Mouse (Mus musculus): ENCODE data around the gene Zdhhc19. TPM values are rescaled to one million over a fixed set of nuclear protein-coding genes. Genes with fewer than 3 reads are reported as not detected.
A peak's percentile ranks its signal among the peaks of the same experiment; 100 is the strongest.
"Not testable (repeated sequence)": the region's sequence is repeated elsewhere in the genome, so short reads cannot be mapped to it uniquely, and the experiment has no call there.

The Zdhhc19 gene
- polyA plus RNA-seq, 1 experiment from 2014 or later = not detected

DNA sequence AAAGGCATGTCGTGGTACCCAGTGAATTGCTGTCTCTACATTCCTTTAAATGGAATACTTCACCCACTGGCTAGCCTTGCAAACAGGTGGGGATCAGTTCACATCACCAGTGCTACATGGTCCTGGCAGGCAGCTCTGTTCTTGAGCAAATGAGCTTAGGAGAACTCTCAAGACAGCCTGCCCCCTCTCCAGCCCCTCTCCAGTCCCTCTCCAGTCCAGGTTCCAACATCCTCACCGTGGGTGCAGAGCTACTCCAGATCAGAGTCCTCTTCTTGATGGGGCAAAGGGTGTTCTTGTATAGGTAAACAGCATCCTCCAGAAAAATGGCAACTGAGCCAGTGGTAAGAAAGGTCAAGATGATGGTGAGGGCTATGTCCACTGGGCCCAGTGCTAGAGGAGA, 16.6 kb upstream of the Zdhhc19 start:
- no peak overlapping the region for H3K4me2 ChIP-seq
- no peak for DNase-seq (ENCODE audit: low spot score, missing footprints)
- no peaks in the 10 kb centered on the region for H3K27me3 ChIP-seq (ENCODE audit: control insufficient read depth, insufficient read depth, low read length)
- no peaks in the 10 kb centered on the region for H3K9me3 ChIP-seq (ENCODE audit: control insufficient read depth, low read length)
- H3K4me1 ChIP-seq (ENCODE audit: control insufficient read depth, insufficient read depth, low read length) = no peaks in the 10 kb centered on the region
- 79% methylated on average over 2 of the region's 2 CpGs for WGBS
- no peaks in the 10 kb centered on the region for H3K36me3 ChIP-seq (ENCODE audit: control insufficient read depth, insufficient read depth, low read length)
- H3K9ac ChIP-seq (ENCODE audit: low read length) = no peak overlapping the region
- H3K4me3 ChIP-seq (ENCODE audit: low read depth, low read length) = no peak overlapping the region
- no peak overlapping the region for H3K27ac ChIP-seq (ENCODE audit: low read depth, low read length)
- ATAC-seq (ENCODE audit: low FRiP score) = no peak

DNA sequence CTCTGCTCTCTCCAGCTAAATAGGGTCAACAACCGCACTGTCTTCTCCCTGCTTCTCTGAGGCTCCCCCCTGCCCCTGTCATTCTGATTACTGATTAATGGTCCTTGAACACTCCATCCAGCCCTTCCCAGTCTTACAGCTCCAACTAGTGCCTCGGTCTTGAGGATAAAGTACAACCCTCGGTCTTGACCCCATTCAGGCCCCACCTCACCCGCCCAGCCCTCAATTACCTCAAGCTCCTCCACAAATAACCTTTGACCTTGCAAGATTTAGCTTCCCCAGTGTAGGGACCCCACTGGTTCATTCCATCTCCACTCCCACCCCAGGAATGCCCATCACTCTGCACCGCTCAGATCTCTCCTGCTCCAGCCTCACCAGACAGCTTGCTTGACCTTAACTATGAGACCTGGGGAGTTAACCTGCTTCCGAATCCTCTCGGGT, 11.6 kb upstream of the Zdhhc19 start:
- no peaks in the 10 kb centered on the region for H3K4me1 ChIP-seq (ENCODE audit: control insufficient read depth, insufficient read depth, low read length)
- no peaks in the 10 kb centered on the region for H3K27me3 ChIP-seq (ENCODE audit: control insufficient read depth, insufficient read depth, low read length)
- H3K36me3 ChIP-seq (ENCODE audit: control insufficient read depth, insufficient read depth, low read length) = no peaks in the 10 kb centered on the region
- no peaks in the 10 kb centered on the region for H3K9me3 ChIP-seq (ENCODE audit: control insufficient read depth, low read length)
- no peak overlapping the region for H3K4me2 ChIP-seq
- no peak for DNase-seq (ENCODE audit: low spot score, missing footprints)
- ATAC-seq (ENCODE audit: low FRiP score) = no peak
- no peak overlapping the region for H3K9ac ChIP-seq (ENCODE audit: low read length)
- 48% methylated on average over 7 of the region's 7 CpGs for WGBS
- no peak overlapping the region for H3K27ac ChIP-seq (ENCODE audit: low read depth, low read length)
- H3K4me3 ChIP-seq (ENCODE audit: low read depth, low read length) = no peak overlapping the region

DNA sequence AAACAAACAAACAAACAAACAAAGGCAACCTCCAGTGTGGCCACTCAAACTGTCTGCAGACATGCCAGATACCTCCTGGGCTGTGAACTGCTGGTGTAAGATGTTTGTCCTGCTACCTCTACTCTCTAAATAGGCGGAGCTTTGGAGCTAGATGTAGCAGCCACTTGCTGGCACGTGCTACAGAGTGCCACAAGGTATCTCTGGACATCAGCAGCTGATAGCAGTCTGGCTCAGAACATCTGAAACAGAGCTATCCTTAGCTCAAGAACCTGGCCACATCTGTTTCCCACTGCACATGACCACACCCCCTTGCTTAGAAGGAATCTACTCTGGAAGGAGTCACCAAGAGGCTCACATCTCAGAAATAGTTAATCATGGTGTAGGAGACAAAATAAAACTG, 10.9 kb upstream of the Zdhhc19 start:
- no peaks in the 10 kb centered on the region for H3K9me3 ChIP-seq (ENCODE audit: control insufficient read depth, low read length)
- 87% methylated on average over 2 of the region's 2 CpGs for WGBS
- DNase-seq (ENCODE audit: low spot score, missing footprints) (no peak), ATAC-seq (ENCODE audit: low FRiP score) (no peak)
- no peaks in the 10 kb centered on the region for H3K27me3 ChIP-seq (ENCODE audit: control insufficient read depth, insufficient read depth, low read length)
- no peak overlapping the region for H3K4me2 ChIP-seq
- no peak overlapping the region for H3K9ac ChIP-seq (ENCODE audit: low read length)
- H3K27ac ChIP-seq (ENCODE audit: low read depth, low read length) = no peak overlapping the region
- H3K36me3 ChIP-seq (ENCODE audit: control insufficient read depth, insufficient read depth, low read length) = no peaks in the 10 kb centered on the region
- H3K4me3 ChIP-seq (ENCODE audit: low read depth, low read length) = no peak overlapping the region
- H3K4me1 ChIP-seq (ENCODE audit: control insufficient read depth, insufficient read depth, low read length) = no peaks in the 10 kb centered on the region

GRCm38 (mm10) chr16:32486046-32486445, 10.0 kb upstream of the Zdhhc19 start:
- Histone ChIP-seq H3K27me3 (ENCODE audit: control insufficient read depth, insufficient read depth, low read length) (no peaks in the 10 kb centered on the region), H3K9me3 (ENCODE audit: control insufficient read depth, low read length) (no peaks in the 10 kb centered on the region), H3K4me3 (ENCODE audit: low read depth, low read length) (no peak overlapping the region), H3K4me1 (ENCODE audit: control insufficient read depth, insufficient read depth, low read length) (no peaks in the 10 kb centered on the region), H3K36me3 (ENCODE audit: control insufficient read depth, insufficient read depth, low read length) (no peaks in the 10 kb centered on the region), H3K4me2 (no peak overlapping the region), H3K27ac (ENCODE audit: low read depth, low read length) (no peak overlapping the region), H3K9ac (ENCODE audit: low read length) (no peak overlapping the region)
- WGBS = 84% methylated on average over 6 of the region's 6 CpGs
- ATAC-seq (ENCODE audit: low FRiP score) (no peak), DNase-seq (ENCODE audit: low spot score, missing footprints) (no peak)

GRCm38 (mm10) chr16:32487234-32488111, 8.6 kb upstream of the Zdhhc19 start, which contains the start of gene Slc51a:
TSS of gene Slc51a (minus strand) at chr16:32487879.
- Histone ChIP-seq H3K4me3 (ENCODE audit: low read depth, low read length) (no peak within 1 kb of the TSS), H3K9ac (ENCODE audit: low read length) (no peak within 1 kb of the TSS), H3K4me1 (ENCODE audit: control insufficient read depth, insufficient read depth, low read length) (no peaks in the 10 kb centered on the region), H3K9me3 (ENCODE audit: control insufficient read depth, low read length) (no peaks in the 10 kb centered on the region), H3K27ac (ENCODE audit: low read depth, low read length) (no peak within 1 kb of the TSS), H3K27me3 (ENCODE audit: control insufficient read depth, insufficient read depth, low read length) (no peaks in the 10 kb centered on the region), H3K36me3 (ENCODE audit: control insufficient read depth, insufficient read depth, low read length) (no peaks in the 10 kb centered on the region), H3K4me2 (no peak within 1 kb of the TSS)
- DNase-seq (ENCODE audit: low spot score, missing footprints) = no peak
- ATAC-seq (ENCODE audit: low FRiP score) = no peak
- WGBS = 58% methylated on average over 15 of the region's 15 CpGs

DNA sequence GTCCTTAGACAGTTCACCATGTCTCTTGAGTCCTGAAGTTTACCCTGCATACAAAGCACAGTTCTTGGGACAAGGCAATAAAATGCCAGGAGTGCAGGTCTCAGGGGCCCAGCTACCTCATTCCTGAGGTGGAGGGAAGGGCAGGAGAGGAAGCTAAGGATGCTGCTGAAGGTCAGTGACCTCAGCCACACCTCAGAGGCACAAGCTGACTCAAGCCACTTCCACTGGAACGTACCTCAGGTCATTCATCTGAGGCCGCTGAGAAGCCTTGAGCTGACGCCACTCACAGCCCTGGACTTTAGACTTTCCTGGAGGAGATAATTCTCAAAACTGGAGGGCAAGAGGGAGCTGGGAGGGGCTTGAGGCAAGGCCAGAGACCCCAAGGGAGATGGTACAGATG, 7.1 kb upstream of the Zdhhc19 start:
- 92% methylated on average over 3 of the region's 3 CpGs for WGBS
- no peak for ATAC-seq (ENCODE audit: low FRiP score)

GRCm38 (mm10) chr16:32494371-32494770, 1.7 kb upstream of the Zdhhc19 start:
- not testable (repeated sequence) for ATAC-seq (ENCODE audit: low FRiP score); H3K9ac ChIP-seq (ENCODE audit: low read length); H3K36me3 ChIP-seq (ENCODE audit: control insufficient read depth, insufficient read depth, low read length); H3K9me3 ChIP-seq (ENCODE audit: control insufficient read depth, low read length); H3K4me3 ChIP-seq (ENCODE audit: low read depth, low read length); H3K4me1 ChIP-seq (ENCODE audit: control insufficient read depth, insufficient read depth, low read length); H3K27ac ChIP-seq (ENCODE audit: low read depth, low read length); H3K27me3 ChIP-seq (ENCODE audit: control insufficient read depth, insufficient read depth, low read length); H3K4me2 ChIP-seq; DNase-seq (ENCODE audit: low spot score, missing footprints)
- WGBS = 82% methylated on average over 6 of the region's 6 CpGs

More for the DNA sequence above, 7.1 kb upstream of the Zdhhc19 start:
- no peaks in the 10 kb centered on the region for H3K36me3 ChIP-seq (ENCODE audit: control insufficient read depth, insufficient read depth, low read length)
- no peak for DNase-seq (ENCODE audit: low spot score, missing footprints)
- H3K9me3 ChIP-seq (ENCODE audit: control insufficient read depth, low read length) = no peaks in the 10 kb centered on the region
- H3K4me1 ChIP-seq (ENCODE audit: control insufficient read depth, insufficient read depth, low read length) = no peaks in the 10 kb centered on the region
- no peak overlapping the region for H3K4me2 ChIP-seq
- no peak overlapping the region for H3K27ac ChIP-seq (ENCODE audit: low read depth, low read length)
- H3K9ac ChIP-seq (ENCODE audit: low read length) = no peak overlapping the region
- H3K4me3 ChIP-seq (ENCODE audit: low read depth, low read length) = no peak overlapping the region
- H3K27me3 ChIP-seq (ENCODE audit: control insufficient read depth, insufficient read depth, low read length) = no peaks in the 10 kb centered on the region

GRCm38 (mm10) chr16:32498996-32499395, 2.9 kb downstream of the Zdhhc19 start:
- Histone ChIP-seq H3K27ac (ENCODE audit: low read depth, low read length) (no peak overlapping the region), H3K27me3 (ENCODE audit: control insufficient read depth, insufficient read depth, low read length) (no peaks in the 10 kb centered on the region), H3K9ac (ENCODE audit: low read length) (no peak overlapping the region), H3K36me3 (ENCODE audit: control insufficient read depth, insufficient read depth, low read length) (no peaks in the 10 kb centered on the region), H3K9me3 (ENCODE audit: control insufficient read depth, low read length) (no peaks in the 10 kb centered on the region), H3K4me1 (ENCODE audit: control insufficient read depth, insufficient read depth, low read length) (no peaks in the 10 kb centered on the region), H3K4me2 (no peak overlapping the region), H3K4me3 (ENCODE audit: low read depth, low read length) (no peak overlapping the region)
- 67% methylated on average over 13 of the region's 13 CpGs for WGBS
- DNase-seq (ENCODE audit: low spot score, missing footprints) (no peak), ATAC-seq (ENCODE audit: low FRiP score) (peak; percentile 15; the same call in 1 of the 2 replicates)

DNA sequence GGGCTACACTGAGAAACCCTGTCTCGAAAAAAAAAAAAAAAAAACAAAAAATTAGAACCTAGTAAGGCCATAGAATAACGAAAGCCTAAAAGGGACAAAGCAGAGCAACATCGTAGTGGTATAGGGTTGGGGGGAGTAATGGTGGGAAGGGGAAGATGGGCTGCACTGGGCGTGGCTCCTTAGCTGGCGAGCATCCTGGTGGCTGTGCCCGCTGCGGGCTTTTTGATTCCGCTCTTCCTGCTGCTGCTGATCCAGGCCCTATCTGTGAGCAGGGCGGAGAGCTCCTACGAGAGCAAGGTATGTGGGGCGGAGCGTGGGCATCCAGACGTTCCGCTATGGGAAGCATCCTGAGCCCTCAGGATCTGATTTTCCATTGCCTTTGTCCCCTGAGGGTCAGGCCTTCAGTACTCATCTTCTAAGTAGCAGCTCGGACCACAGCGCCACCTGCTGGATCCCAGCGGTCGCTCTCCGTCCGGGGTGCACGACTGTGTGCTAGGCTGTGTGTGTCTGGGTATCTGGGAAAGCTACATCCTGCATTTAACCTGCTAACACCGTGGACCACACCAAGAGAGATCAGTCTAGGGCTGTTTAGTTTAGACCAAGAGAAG, 3.5 kb downstream of the Zdhhc19 start:
- H3K9me3 ChIP-seq (ENCODE audit: control insufficient read depth, low read length) = no peaks in the 10 kb centered on the region
- H3K4me1 ChIP-seq (ENCODE audit: control insufficient read depth, insufficient read depth, low read length) = no peaks in the 10 kb centered on the region
- H3K27me3 ChIP-seq (ENCODE audit: control insufficient read depth, insufficient read depth, low read length) = no peaks in the 10 kb centered on the region
- WGBS = 9% methylated on average over 22 of the region's 22 CpGs
- DNase-seq (ENCODE audit: low spot score, missing footprints) (peak; percentile 100), ATAC-seq (ENCODE audit: low FRiP score) (peak; percentile 97)
- peak overlapping the region; percentile 31 for H3K4me3 ChIP-seq (ENCODE audit: low read depth, low read length)
- H3K36me3 ChIP-seq (ENCODE audit: control insufficient read depth, insufficient read depth, low read length) = no peaks in the 10 kb centered on the region
- H3K4me2 ChIP-seq = peak overlapping the region; percentile 54
- H3K9ac ChIP-seq (ENCODE audit: low read length) = peak overlapping the region; percentile 74
- H3K27ac ChIP-seq (ENCODE audit: low read depth, low read length) = no peak overlapping the region
